Mouse (Mus musculus): ENCODE data around the gene 4930447C04Rik.

Gene 4930447C04Rik

GRCm38 (mm10) chr12:72940071-72940821, at the start of gene 4930447C04Rik:
Gene 4930447C04Rik, minus strand, starts transcription at chr12:72940774.
- DNase-seq, result no peak

GRCm38 (mm10) chr12:72983071-72983857, 42.7 kb upstream of the 4930447C04Rik start:
- no peak for DNase-seq

DNA sequence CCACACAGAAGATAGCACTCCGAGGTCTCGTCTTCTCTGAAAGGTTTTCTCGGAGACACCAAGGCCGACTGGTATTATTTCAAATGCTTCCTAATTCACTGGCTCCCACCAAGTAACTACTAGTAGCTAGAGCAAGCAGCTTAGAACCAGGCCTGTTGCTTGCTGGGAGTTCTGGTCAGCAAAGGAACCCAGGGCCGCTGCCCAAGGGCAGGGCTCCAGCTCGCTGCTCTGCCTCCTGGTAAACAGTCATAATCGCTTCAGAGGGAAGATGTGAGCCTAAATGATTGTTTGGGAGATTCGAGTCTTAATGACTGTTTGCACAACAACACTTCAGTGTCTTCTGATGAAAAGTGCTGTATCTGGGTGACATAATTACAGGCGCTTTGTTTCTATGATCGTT, 42.0 kb upstream of the 4930447C04Rik start:
- no peak for DNase-seq

DNA sequence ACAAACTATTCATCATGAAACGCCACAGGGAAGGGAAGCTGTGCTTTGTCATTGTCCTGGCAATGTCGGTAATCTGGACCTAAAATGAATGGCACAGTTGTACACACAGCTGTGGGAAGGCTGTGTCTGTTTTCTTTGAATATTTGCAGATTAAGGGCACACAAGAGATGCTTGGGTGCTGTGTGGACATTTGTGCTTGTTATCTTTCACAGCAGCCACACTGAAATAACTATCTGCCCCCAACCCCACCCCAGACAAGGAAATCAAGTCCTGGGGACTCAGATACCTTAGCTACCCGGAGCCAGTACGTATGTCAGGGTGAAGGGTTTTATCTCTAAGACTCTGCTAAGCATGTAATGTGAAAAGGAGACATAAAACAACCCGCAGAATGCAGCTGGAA, 38.7 kb upstream of the 4930447C04Rik start:
- no peak for DNase-seq

- DNase-seq, result no peak
Observed at GRCm38 (mm10) chr12:72977851-72978250, 37.3 kb upstream of the 4930447C04Rik start.

DNA sequence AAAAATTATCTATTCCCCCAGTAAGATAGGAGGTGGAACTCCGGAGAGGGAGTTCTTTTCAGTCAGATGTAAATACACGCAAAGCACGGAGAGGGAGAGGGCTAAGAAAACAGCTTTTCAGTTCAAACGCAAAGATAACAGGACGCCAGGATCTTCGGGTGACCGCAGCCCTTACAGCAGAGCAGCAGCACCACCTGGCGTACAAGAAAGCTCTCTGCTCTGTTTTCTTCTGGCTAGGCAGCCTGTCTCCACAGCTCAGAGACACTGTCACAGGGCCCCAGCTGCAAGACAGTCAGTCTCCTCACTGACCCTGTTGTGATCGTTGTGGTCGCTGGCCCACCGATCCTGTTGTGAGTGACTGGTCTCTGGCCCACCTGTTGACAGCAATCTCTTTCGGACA, 36.1 kb upstream of the 4930447C04Rik start:
- peak; percentile 63 to 65 for DNase-seq

DNA sequence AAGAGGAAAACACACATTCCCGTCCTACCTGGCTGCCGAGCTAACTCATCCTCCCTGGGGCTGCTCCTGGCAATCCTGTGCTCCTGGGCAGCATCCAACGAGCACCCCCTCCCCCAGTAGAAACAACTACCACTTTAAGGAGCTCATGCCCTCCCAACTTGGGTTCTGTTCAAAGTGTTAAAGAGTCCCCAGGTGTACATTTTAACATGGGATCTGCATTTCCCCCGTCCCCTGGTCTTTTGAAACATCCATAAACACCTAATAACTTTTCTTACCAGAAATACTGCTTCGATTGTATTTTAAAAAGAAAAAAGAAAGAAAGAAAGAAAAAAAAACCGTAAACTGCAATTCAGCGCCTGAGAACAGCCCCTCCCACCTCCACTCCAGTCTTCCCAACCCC, 35.6 kb upstream of the 4930447C04Rik start:
- no peak for DNase-seq

DNA sequence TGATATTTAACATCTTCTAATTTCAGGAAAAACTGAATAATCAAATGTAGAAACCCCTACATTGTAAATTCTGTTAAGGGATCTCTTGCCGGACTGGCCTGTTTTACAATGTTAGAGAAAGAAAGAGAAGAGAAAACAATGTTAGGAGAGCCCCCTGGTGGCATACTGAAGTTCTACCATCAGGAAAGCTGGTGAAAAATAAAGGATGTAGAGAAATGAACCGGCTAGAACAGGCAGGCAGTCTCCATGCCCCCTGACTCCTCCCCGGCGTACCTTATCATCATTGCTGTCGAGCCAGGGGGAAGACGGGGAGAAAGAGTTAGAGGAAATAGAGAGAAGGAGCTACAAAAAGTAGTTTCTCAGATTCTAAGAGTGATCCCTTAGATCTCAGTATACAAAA, 32.6 kb upstream of the 4930447C04Rik start:
- DNase-seq, result peak; percentile 44 to 59

GRCm38 (mm10) chr12:72970620-72971019, 30.0 kb upstream of the 4930447C04Rik start:
- DNase-seq, result no peak

GRCm38 (mm10) chr12:72967541-72967940, 27.0 kb upstream of the 4930447C04Rik start:
- DNase-seq, result no peak

DNA sequence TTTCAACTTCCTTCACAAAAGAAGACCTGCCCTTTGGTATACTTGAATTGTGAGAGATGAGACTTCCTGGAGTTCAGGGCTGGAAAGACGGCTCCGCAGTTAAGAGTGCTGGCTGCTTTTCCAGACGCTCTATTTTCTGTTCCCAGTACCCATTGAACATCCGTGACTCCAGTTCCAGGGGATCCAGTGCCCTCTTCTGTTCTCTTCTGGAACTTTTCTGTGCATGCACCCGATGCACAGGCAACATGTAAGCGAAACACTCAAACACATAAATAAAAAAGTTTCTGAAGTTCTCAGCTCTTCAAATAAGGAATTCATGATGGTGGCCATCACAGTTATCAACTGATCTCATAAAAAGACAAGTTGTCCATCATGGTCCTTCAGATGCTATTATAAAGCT, 22.2 kb upstream of the 4930447C04Rik start:
- no peak for DNase-seq

GRCm38 (mm10) chr12:72958446-72958845, 17.9 kb upstream of the 4930447C04Rik start:
- no peak for DNase-seq

- DNase-seq, result no peak
Observed at GRCm38 (mm10) chr12:72957829-72958424, 17.4 kb upstream of the 4930447C04Rik start.

GRCm38 (mm10) chr12:72954906-72955305, 14.3 kb upstream of the 4930447C04Rik start:
- DNase-seq, result no peak

- no peak for DNase-seq
Observed at GRCm38 (mm10) chr12:72953858-72954257, 13.3 kb upstream of the 4930447C04Rik start.

GRCm38 (mm10) chr12:72953089-72953488, 12.5 kb upstream of the 4930447C04Rik start:
- no peak for DNase-seq

DNA sequence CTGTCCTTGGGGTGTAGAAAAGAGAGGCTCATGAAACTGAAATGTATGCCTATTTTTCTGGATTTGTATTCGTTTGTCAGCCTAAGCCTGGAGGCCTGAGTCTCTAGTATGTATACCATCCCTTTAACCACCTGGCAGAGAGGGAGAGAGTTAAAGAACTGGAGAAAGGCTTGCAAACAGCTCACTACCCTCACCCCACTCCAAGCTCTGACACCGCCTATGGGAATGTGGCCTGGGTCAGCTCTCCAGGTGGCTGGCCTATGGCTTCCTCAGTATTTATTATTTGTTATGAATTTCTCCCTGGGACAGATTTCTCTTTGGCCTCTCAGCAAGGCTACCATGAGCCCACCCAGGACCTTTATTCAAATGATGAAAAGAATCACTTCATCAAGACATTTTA, 6.8 kb upstream of the 4930447C04Rik start:
- DNase-seq, result no peak

GRCm38 (mm10) chr12:72946805-72947204, 6.2 kb upstream of the 4930447C04Rik start:
- DNase-seq, result no peak

DNA sequence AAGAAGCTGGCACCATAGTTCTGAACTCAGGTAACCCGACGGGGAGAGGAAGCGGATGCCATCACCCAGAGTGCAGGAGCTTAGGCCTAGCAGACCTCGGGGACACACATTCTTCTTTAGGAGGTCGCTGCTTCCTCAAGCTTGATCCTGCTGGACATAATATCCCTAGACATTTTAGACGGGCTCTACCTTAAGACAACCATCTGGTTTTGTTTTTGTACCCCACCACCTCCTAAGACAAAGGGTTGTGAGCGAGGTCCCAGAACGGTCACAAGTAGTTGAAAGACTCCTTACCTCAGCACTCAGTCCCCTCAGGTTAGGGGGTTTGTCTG, 5.5 kb upstream of the 4930447C04Rik start:
- no peak for DNase-seq

DNA sequence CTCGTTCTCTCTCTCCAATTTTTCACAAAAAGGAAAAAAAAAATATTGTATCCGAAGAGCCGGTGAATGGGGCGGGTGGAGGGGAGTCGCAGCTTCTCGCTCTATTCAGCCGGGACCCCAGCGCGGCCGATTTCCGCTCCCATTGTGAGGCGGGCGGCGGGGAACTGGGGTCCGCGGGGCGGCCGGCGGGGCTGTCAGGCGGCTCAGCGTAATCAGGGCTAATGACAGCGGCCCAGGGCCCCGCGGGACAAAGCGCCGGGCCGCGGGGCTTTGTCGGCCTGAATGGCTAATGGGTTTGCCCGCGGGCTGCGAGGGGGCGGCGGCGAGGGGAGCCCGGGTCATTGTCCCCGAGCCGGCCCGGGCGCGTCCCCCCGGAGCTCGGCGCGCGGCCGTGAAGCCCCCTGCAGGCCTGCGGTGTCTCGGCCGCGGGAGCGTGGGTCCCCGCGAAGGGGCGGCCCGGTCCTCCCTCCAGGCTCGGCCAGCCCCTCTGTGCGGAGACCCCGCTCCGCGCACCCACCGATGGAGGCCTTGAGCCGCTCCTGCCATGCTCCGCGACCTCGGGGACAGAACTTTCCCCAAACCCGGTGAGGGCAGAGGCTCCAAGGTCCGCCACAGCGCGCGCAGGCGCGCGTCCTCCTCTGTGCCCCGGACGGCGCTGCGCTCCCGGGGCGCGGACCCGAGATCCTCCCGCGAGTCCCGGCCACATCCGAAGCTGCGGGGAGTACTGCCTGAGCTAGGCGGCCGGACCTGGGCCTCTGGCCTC, 4.9 kb upstream of the 4930447C04Rik start:
- DNase-seq, result no peak

DNA sequence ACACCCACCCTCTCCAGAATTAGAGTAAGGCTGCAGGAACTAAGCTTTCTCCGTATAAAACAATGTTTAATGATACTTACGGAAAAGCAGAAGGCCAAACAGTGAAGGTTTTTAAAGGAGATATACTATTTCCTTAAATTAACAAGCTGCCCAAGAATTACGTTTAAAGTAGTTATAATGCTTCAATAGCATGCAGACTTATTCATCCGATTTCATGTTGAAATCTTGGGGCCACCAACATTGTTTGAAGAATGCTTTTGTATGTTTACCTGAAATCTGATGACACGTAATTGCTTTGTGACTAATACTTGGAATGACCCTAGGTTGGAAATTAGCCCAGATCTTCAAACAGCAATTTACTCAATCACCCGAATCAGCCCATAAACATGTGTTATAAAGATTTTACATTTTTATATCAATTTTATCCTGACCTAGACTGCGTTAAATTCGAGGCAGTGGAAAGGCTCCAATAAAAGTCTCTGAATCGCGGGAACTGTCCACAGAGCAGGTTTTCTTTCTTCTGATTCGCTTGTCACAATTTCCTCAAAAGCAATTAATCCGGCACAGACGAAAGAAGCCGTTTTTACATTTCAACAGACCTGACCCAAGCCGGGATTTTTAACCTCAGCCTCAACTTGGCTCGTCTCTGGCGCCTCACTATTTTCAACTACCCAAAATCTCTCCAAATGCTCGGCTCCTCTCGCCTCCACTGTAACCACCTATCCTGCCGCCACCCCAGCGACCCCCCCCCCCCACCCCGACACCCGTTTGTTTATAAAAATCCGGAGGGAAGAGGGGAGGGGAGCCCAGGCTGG, 4.0 kb upstream of the 4930447C04Rik start:
- DNase-seq, result no peak

DNA sequence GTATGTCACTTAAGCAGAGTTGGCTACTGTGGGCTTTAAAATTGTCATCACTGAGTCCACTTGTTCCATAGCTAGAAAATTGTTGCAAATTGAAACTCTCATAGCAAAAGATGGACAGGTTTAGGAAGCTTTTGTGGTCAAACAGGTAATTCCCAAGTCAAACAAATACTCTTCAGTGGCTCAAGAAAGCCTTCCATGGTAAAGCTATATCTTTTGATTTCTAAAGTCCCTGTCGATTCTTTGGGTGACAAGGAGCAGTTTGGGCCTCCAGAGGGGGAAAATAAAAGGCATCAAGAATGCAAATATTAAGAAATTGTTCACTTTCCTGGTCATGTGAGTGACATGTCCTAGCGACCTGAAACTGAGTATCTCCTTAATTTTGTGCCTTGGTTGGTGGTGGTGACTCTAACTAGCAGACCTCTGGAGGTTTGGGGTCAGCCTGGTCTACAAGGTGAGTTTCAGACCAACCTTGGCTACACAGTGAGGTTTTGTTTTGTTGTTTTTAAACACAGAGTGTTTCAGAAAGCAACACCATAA, 3.1 kb upstream of the 4930447C04Rik start:
- no peak for DNase-seq
